Mouse (Mus musculus): Measurements from ENCODE around the gene Usf3. TPM values are rescaled to one million over a fixed set of nuclear protein-coding genes. Genes with fewer than 3 reads are reported as not detected.

The Usf3 gene
- polyA plus RNA-seq, 1 experiment from 2014 or later: 3.3 TPM

DNA sequence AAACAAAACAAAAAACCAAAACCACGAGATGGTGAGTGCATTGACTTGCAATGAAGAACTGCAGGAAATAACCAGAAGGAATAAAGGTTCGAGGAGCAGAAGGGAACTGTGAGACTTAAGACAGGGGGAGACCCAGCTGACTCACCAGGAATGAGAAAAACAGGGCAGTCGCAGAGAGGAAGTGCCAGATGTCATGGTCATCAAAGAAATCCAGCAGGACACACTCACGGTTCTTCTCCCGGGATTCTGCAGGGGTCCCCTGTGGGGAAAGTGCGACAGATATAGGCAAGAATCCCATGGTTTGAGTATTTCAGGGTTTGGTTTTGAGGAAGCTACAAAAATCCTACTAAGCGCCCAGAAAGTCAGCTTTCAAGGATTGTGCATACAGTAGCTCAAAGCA is 70.3 kb downstream of the Usf3 start:
- Histone ChIP-seq H3K4me1 (no peaks in the 10 kb centered on the region), H3K27me3 (no peaks in the 10 kb centered on the region), H3K27ac (no peak overlapping the region), H3K36me3 (ENCODE audit: poor library complexity, severe bottlenecking) (no peaks in the 10 kb centered on the region), H3K4me2 (no peak overlapping the region), H3K4me3 (no peak overlapping the region), H3K9me3 (replicated peaks) (peaks cover 3% of the 10 kb centered on the region; the same call in 1 of the 2 replicates), H3K9ac (no peak overlapping the region)
- 84% methylated on average over 7 of the region's 7 CpGs for WGBS
- ATAC-seq: no peak

DNA sequence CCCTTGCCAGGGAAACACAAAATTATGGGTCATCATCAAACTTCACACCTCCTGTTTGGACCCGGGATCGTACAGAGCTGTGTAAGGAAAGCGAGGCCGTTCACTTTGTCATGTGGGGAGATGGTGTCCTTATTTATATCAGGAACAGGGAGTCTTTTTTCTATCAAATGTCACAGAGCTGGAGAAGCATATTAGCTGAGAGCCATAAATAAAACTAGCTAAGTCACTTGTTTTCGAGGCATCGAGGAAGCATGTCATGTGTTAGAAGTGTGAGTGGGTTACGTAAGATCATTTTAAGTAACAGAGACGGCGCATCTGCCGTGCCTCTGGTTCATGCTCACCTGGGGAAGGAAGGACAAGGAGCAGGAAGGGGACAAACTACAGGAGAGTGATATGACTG is 76.9 kb downstream of the Usf3 start:
- no peaks in the 10 kb centered on the region for H3K27me3 ChIP-seq
- H3K36me3 ChIP-seq (ENCODE audit: poor library complexity, severe bottlenecking): no peaks in the 10 kb centered on the region
- H3K9ac ChIP-seq: no peak overlapping the region
- peaks cover 3% of the 10 kb centered on the region; the same call in 1 of the 2 replicates for H3K9me3 ChIP-seq (replicated peaks)
- no peak overlapping the region for H3K27ac ChIP-seq
- no peak for ATAC-seq
- no peaks in the 10 kb centered on the region for H3K4me1 ChIP-seq
- H3K4me2 ChIP-seq: no peak overlapping the region
- WGBS: 96% methylated on average over 10 of the region's 10 CpGs
- H3K4me3 ChIP-seq: no peak overlapping the region

DNA sequence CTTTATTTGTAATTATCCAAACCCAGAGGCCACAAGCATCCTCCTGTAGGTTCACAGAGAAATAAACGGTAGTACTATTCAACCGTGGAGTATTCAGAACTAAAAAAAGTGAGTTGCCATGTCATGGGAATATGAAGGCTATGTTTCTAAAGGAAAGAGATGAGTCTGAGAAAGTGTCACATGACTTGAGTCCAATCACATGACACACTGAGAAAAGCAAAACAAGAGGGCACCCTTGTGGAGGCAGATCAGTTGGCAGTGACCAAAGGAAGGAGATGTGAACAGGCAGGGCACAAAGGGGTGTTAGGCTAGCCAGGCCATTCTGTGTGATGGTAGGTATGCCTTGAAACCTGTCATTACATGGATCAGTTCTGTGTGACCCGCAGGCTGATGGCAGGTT is 79.7 kb downstream of the Usf3 start:
- Histone ChIP-seq H3K4me3 (no peak overlapping the region), H3K27me3 (no peaks in the 10 kb centered on the region), H3K36me3 (ENCODE audit: poor library complexity, severe bottlenecking) (no peaks in the 10 kb centered on the region), H3K4me2 (no peak overlapping the region), H3K4me1 (no peaks in the 10 kb centered on the region), H3K27ac (no peak overlapping the region), H3K9me3 (replicated peaks) (no peaks in the 10 kb centered on the region), H3K9ac (no peak overlapping the region)
- WGBS: 96% methylated on average over 3 of the region's 3 CpGs
- no peak for ATAC-seq

DNA sequence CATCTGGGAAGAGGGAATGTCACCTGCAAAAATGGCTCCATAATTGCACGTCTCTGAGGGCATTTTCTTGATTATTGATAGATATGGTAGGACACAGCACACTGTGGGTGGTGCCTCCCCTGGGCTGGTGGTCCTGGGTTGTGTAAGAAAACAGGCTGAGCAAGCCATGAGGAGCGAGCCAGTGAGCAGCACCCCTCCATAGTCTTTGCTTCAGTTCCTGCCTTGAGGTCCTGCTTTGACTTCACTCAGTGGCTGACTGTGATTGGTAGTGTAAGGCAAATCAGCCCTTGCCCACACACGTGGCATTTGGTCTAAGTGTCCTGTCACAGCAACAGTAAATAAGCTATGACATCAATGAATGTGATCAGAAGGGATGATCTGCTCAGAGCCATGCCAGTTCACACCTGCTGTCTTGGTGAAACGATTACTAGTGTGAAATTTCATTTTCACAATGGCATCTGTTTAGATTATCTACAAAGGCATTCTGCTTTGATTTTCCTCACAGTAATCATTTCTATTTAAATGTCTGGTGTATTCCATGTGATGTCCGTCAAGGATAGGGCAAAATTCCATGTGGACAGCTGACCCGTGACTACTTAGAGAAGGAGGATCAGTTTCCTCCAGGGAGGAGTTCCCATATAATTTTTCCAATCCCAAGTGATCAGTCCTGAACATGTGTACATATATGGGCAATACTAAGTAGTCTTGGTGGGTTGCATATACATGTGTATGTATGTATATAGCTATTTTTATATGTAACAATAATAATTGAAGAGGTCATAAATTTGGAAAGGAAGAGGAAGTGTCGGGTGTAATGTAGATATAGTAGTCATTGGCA is 81.0 kb downstream of the Usf3 start:
- ATAC-seq: no peak
- Histone ChIP-seq H3K4me1 (no peaks in the 10 kb centered on the region), H3K27me3 (no peaks in the 10 kb centered on the region), H3K36me3 (ENCODE audit: poor library complexity, severe bottlenecking) (no peaks in the 10 kb centered on the region), H3K4me3 (no peak overlapping the region), H3K4me2 (no peak overlapping the region), H3K27ac (no peak overlapping the region), H3K9me3 (replicated peaks) (no peaks in the 10 kb centered on the region), H3K9ac (no peak overlapping the region)
- 77% methylated on average over 7 of the region's 7 CpGs for WGBS

GRCm38 (mm10) chr16:44254698-44255097 is 81.7 kb downstream of the Usf3 start:
- Histone ChIP-seq H3K27ac (no peak overlapping the region), H3K27me3 (no peaks in the 10 kb centered on the region), H3K4me3 (no peak overlapping the region), H3K9ac (no peak overlapping the region), H3K4me1 (no peaks in the 10 kb centered on the region), H3K36me3 (ENCODE audit: poor library complexity, severe bottlenecking) (no peaks in the 10 kb centered on the region), H3K9me3 (replicated peaks) (no peaks in the 10 kb centered on the region), H3K4me2 (no peak overlapping the region)
- 86% methylated on average over 7 of the region's 7 CpGs for WGBS
- ATAC-seq: no peak

DNA sequence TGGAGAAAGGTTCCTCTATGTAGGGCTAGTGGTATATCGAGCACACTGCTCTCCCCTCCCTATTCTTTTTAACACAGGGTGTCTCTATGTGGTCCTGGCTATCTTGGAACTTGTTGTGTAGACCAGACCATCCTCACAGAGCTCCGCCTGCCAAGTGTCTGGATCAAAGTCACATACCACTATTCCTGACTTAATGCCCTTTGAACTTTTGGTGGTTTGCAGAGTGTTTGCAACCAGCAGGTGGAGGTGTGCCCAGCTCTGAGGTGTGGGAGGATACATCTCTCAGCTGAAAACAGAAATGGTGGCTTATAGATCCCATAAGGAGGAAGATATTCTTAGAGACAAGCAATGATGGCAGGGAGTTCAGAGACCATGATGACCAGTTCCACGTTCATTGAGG is 84.4 kb downstream of the Usf3 start:
- Histone ChIP-seq H3K27me3 (no peaks in the 10 kb centered on the region), H3K36me3 (ENCODE audit: poor library complexity, severe bottlenecking) (no peaks in the 10 kb centered on the region), H3K4me3 (no peak overlapping the region), H3K4me2 (no peak overlapping the region), H3K9me3 (replicated peaks) (no peaks in the 10 kb centered on the region), H3K27ac (no peak overlapping the region), H3K4me1 (no peaks in the 10 kb centered on the region), H3K9ac (no peak overlapping the region)
- ATAC-seq: no peak
- WGBS: 85% methylated on average over 3 of the region's 3 CpGs

- H3K9me3 ChIP-seq (replicated peaks): no peaks in the 10 kb centered on the region
- no peaks in the 10 kb centered on the region for H3K4me1 ChIP-seq
- H3K4me2 ChIP-seq: no peak overlapping the region
- H3K4me3 ChIP-seq: no peak overlapping the region
- H3K27me3 ChIP-seq: no peaks in the 10 kb centered on the region
- H3K9ac ChIP-seq: no peak overlapping the region
- H3K27ac ChIP-seq: no peak overlapping the region
- no peaks in the 10 kb centered on the region for H3K36me3 ChIP-seq (ENCODE audit: poor library complexity, severe bottlenecking)
- no peak for ATAC-seq
- WGBS: 61% methylated on average over 2 of the region's 2 CpGs
These were observed 91.9 kb downstream of the Usf3 start for GRCm38 (mm10) chr16:44264916-44265315.

DNA sequence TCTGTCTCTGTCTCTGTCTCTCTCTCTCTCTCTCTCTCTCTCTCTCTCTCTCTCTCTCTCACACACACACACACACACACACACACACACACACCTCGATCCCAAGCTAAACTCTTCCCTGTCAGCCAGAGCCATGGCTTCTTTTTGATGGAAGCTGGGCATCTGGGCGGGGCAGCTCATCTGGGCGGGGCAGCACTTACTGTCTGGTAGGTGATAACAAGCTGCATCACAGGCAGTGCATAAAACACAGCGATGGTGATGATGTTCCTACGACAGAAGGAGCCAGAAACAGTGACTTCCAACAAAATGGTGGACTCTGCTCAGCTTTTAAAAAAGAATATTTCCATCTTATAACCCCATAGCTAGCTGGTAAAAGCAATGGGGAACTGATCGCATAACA is 92.5 kb downstream of the Usf3 start:
- no peak for ATAC-seq

GRCm38 (mm10) chr16:44268541-44269215 is 95.6 kb downstream of the Usf3 start:
- no peak for ATAC-seq
- 85% methylated on average over 7 of the region's 7 CpGs for WGBS
- H3K4me1 ChIP-seq: no peaks in the 10 kb centered on the region
- no peaks in the 10 kb centered on the region for H3K27me3 ChIP-seq
- H3K4me3 ChIP-seq: no peak overlapping the region
- H3K27ac ChIP-seq: no peak overlapping the region
- H3K4me2 ChIP-seq: no peak overlapping the region
- H3K9ac ChIP-seq: no peak overlapping the region
- no peaks in the 10 kb centered on the region for H3K36me3 ChIP-seq (ENCODE audit: poor library complexity, severe bottlenecking)
- no peaks in the 10 kb centered on the region for H3K9me3 ChIP-seq (replicated peaks)

More for the DNA sequence above, 92.5 kb downstream of the Usf3 start:
- no peaks in the 10 kb centered on the region for H3K9me3 ChIP-seq (replicated peaks)
- no peak overlapping the region for H3K9ac ChIP-seq
- no peak overlapping the region for H3K27ac ChIP-seq
- H3K4me2 ChIP-seq: no peak overlapping the region
- H3K4me3 ChIP-seq: no peak overlapping the region
- H3K27me3 ChIP-seq: no peaks in the 10 kb centered on the region
- H3K4me1 ChIP-seq: no peaks in the 10 kb centered on the region
- H3K36me3 ChIP-seq (ENCODE audit: poor library complexity, severe bottlenecking): no peaks in the 10 kb centered on the region
- WGBS: 94% methylated on average over 6 of the region's 6 CpGs

- Histone ChIP-seq H3K27me3 (no peaks in the 10 kb centered on the region), H3K4me3 (no peak overlapping the region), H3K27ac (no peak overlapping the region), H3K4me1 (no peaks in the 10 kb centered on the region), H3K36me3 (ENCODE audit: poor library complexity, severe bottlenecking) (no peaks in the 10 kb centered on the region), H3K4me2 (no peak overlapping the region), H3K9ac (no peak overlapping the region), H3K9me3 (replicated peaks) (no peaks in the 10 kb centered on the region)
- 74% methylated on average over 6 of the region's 6 CpGs for WGBS
- ATAC-seq: no peak
These were observed 96.5 kb downstream of the Usf3 start for GRCm38 (mm10) chr16:44269578-44269977.

- Histone ChIP-seq H3K36me3 (ENCODE audit: poor library complexity, severe bottlenecking) (no peaks in the 10 kb centered on the region), H3K9me3 (replicated peaks) (no peaks in the 10 kb centered on the region), H3K9ac (no peak overlapping the region), H3K4me1 (no peaks in the 10 kb centered on the region), H3K4me2 (no peak overlapping the region), H3K4me3 (no peak overlapping the region), H3K27me3 (no peaks in the 10 kb centered on the region), H3K27ac (no peak overlapping the region)
- ATAC-seq: no peak
- 90% methylated on average over 5 of the region's 5 CpGs for WGBS
These were observed 97.6 kb downstream of the Usf3 start for GRCm38 (mm10) chr16:44270606-44271005.

DNA sequence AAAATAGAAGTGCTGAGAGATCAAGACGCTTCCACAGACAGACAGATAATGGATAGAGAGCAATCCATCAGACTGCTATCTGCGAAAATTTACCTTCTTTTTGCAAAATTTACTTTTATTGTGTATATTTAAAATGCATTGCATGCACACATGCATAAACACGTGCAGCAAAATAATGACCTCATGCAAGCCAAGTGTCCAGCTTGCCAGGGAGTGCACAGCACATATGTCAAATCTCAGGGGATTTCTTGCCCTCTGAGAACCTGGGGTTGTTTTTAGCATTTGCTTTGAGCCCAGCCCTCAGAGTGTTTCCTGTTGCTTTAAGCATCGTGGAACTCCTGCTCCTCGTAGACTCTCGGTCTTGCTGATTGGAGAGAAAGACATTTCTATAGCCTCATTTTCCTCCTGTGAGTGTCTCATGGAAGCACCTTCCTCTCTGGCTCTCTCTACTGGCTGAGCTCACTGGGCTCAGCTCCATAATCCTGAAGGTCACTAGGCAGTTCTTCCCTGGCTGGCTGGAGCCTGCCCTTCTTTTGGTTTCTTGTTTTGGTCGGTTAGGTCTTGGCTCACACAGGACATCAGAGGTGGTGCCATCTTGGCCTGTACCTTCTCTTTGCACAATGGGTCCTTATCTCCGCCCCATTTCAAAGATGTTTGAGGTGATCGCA is 98.5 kb downstream of the Usf3 start:
- 82% methylated on average over 9 of the region's 9 CpGs for WGBS
- ATAC-seq: no peak
- H3K4me1 ChIP-seq: no peaks in the 10 kb centered on the region

More for the DNA sequence above, 98.5 kb downstream of the Usf3 start:
- Histone ChIP-seq H3K9ac (no peak overlapping the region), H3K36me3 (ENCODE audit: poor library complexity, severe bottlenecking) (no peaks in the 10 kb centered on the region), H3K9me3 (replicated peaks) (no peaks in the 10 kb centered on the region), H3K27me3 (no peaks in the 10 kb centered on the region), H3K27ac (no peak overlapping the region), H3K4me3 (no peak overlapping the region), H3K4me2 (no peak overlapping the region)
